ENCODE assay signal across 11 mouse cellular contexts in the genomic region with DNA sequence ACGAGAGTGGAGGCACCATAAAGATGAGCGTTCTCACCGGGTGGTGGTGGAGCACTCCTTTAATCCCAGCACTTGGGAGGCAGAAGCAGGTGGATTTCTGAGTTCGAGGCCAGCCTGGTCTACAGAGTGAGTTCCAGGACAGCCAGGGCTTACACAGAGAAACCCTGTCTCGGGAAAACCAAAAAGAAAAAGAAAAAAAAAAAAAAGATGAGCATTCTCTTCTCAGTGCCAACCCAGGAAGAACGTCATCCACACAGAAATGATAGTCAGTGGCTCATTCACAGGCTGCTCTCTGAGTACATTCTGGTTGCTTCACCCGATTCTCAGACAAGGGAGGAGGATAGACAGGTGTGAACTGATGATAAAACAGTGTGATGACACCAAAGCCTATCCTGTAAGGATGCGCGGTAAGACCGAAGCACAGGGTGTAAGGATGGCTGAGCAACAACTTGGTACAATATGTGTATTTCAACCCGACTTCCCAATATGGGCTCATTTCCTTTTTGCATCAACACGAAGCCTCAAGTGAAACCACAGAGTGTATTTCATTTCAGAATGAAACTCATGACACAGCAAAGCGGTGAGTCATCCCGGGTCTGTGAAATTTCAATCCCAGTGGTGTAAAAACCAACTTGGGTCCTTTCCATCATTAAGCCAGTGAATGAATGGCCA.
DNase-seq lines count a peak whose midpoint lies in the region; ATAC-seq lines count a peak whose summit lies in the region.
"Had no signal": no experiment of that assay in that cellular context is flagged by ENCODE, and none has a peak within 500 bp of the region (broad histone marks: within the 10 kb centered on the region; RNA-seq: fewer than 3 reads in every experiment).

No protein-coding gene starts in this region.

- peak; percentile 93 to 94 for ATAC-seq in hematopoietic stem cell, adult 5-6 weeks (replicated peaks in 1 of 2; ENCODE audit: insufficient read depth in 1 of 2, low FRiP score in 2 of 2, low TSS enrichment in 1 of 2, low read depth in 1 of 2, poor library complexity in 2 of 2, severe bottlenecking in 2 of 2)
- no peak for ATAC-seq in forebrain, embryonic 11.5 days (replicated peaks; ENCODE audit: low FRiP score)
- no peak for ATAC-seq in forebrain, embryonic 14.5 days

- no peaks in the 10 kb centered on the region for H3K9me3 ChIP-seq in heart, embryonic 10.5 days
- no peaks in the 10 kb centered on the region for H3K9me3 ChIP-seq in forebrain, embryonic 11.5 days (ENCODE audit: control insufficient read depth, low read length)
- no peaks in the 10 kb centered on the region for H3K9me3 ChIP-seq in forebrain, embryonic 14.5 days (replicated peaks; ENCODE audit: control insufficient read depth, low read length)
- H3K9me3 ChIP-seq: forebrain, embryonic 12.5 days had no signal

- H3K27ac ChIP-seq in heart, embryonic 10.5 days: no peak overlapping the region
- H3K27ac ChIP-seq in forebrain, embryonic 11.5 days (ENCODE audit: low read depth, low read length): no peak overlapping the region
- no peak overlapping the region for H3K27ac ChIP-seq in forebrain, embryonic 14.5 days (ENCODE audit: low read depth, low read length)
- H3K27ac ChIP-seq: forebrain, embryonic 12.5 days had no signal

- H3K4me2 ChIP-seq in forebrain, embryonic 11.5 days (ENCODE audit: low read depth, low read length, severe bottlenecking): no peak overlapping the region
- no peak overlapping the region for H3K4me2 ChIP-seq in forebrain, embryonic 14.5 days (ENCODE audit: low read length)
- H3K4me2 ChIP-seq: forebrain, embryonic 12.5 days had no signal

- peak; percentile 36 for DNase-seq in heart, adult 8-10 months (ENCODE audit: low spot score)
- DNase-seq in heart, embryonic 10.5 days (ENCODE audit: low spot score): no peak
- DNase-seq in thymus, postnatal 14 days: peak; percentile 7
- no peak for DNase-seq in thymus, adult 18-20 months
- DNase-seq in forebrain, embryonic 11.5 days (ENCODE audit: low spot score): no peak
- no peak for DNase-seq in forebrain, embryonic 14.5 days (ENCODE audit: low spot score)
- no peak for DNase-seq in ovary, postnatal 10 days (ENCODE audit: low spot score)
- DNase-seq: cerebellum, adult 2 months; layer of hippocampus, adult 9-11 months had no signal

- H3K4me3 ChIP-seq in heart, embryonic 10.5 days: no peak overlapping the region
- no peak overlapping the region for H3K4me3 ChIP-seq in forebrain, embryonic 11.5 days (ENCODE audit: low read depth, low read length)
- no peak overlapping the region for H3K4me3 ChIP-seq in forebrain, embryonic 14.5 days (ENCODE audit: low read depth, low read length)
- H3K4me3 ChIP-seq: forebrain, embryonic 12.5 days had no signal

- no peak overlapping the region for H3K9ac ChIP-seq in forebrain, embryonic 11.5 days (ENCODE audit: low read length)
- H3K9ac ChIP-seq in forebrain, embryonic 14.5 days (ENCODE audit: low read length): no peak overlapping the region
- H3K9ac ChIP-seq: forebrain, embryonic 12.5 days had no signal

- no peaks in the 10 kb centered on the region for H3K4me1 ChIP-seq in heart, embryonic 10.5 days
- no peaks in the 10 kb centered on the region for H3K4me1 ChIP-seq in forebrain, embryonic 11.5 days (replicated peaks; ENCODE audit: control insufficient read depth, insufficient read depth, low read length)
- no peaks in the 10 kb centered on the region for H3K4me1 ChIP-seq in forebrain, embryonic 14.5 days (ENCODE audit: control insufficient read depth, insufficient read depth, low read length)
- H3K4me1 ChIP-seq: forebrain, embryonic 12.5 days had no signal

- 83% methylated on average over 14 of the region's 14 CpGs for WGBS in heart, embryonic 10.5 days
- 90% methylated on average over 14 of the region's 14 CpGs for whole genome bisulfite sequencing in forebrain, embryonic 11.5 days
- 92% methylated on average over 14 of the region's 14 CpGs for WGBS in forebrain, embryonic 14.5 days

- no peaks in the 10 kb centered on the region for H3K27me3 ChIP-seq in heart, embryonic 10.5 days (ENCODE audit: insufficient read depth, poor library complexity, severe bottlenecking)
- H3K27me3 ChIP-seq in forebrain, embryonic 11.5 days (ENCODE audit: control insufficient read depth, insufficient read depth, low read length): no peaks in the 10 kb centered on the region
- H3K27me3 ChIP-seq in forebrain, embryonic 14.5 days (replicated peaks; ENCODE audit: control insufficient read depth, insufficient read depth, low read length): no peaks in the 10 kb centered on the region
- H3K27me3 ChIP-seq: forebrain, embryonic 12.5 days had no signal

- no peaks in the 10 kb centered on the region for H3K36me3 ChIP-seq in heart, embryonic 10.5 days
- no peaks in the 10 kb centered on the region for H3K36me3 ChIP-seq in forebrain, embryonic 11.5 days (ENCODE audit: control insufficient read depth, insufficient read depth, low read length)
- H3K36me3 ChIP-seq in forebrain, embryonic 14.5 days (ENCODE audit: control insufficient read depth, insufficient read depth, low read length): no peaks in the 10 kb centered on the region
- H3K36me3 ChIP-seq: forebrain, embryonic 12.5 days had no signal

Comparison
In these comparisons a context has a peak if more than half of its experiments do, and no peak if none do; other contexts are left out.
1. DNase-seq: peak in heart, adult 8-10 months (single experiment) and thymus, postnatal 14 days (single experiment); none in heart, embryonic 10.5 days (single experiment), thymus, adult 18-20 months (0 of 2), forebrain, embryonic 11.5 days (single experiment), forebrain, embryonic 14.5 days (single experiment) and ovary, postnatal 10 days (single experiment).
2. ATAC-seq: peak in hematopoietic stem cell, adult 5-6 weeks (2 of 2); none in forebrain, embryonic 11.5 days (single experiment) and forebrain, embryonic 14.5 days (single experiment).